Mouse (Mus musculus) liver, embryonic 11.5 days (tissue): ENCODE measurements at regions not wholly inside any gene's neighbourhood (a gene's known extent, or its start where the extent isn't known, plus 50 kb on each side); places are given as distances from the start of the nearest gene placed in this dataset.

Source experiments
- ATAC-seq: fragments of 200-750 bp; cut with Nextera tagmentation; replicated peaks from 2 replicates; pipeline ENCODE4 v1.8.0; 2017; ENCODE audit warnings: moderate number of reproducible peaks, mild to moderate bottlenecking, moderate TSS enrichment, moderate library complexity; ENCODE audit not compliant: low FRiP score
- DNase-seq: peaks from one replicate; pipeline ENCODE4 v3.0.0-alpha.2; 2017; ENCODE audit warnings: low spot score
- H3K27ac ChIP-seq: fragments of 300-500 bp; sonication (generic); 2 replicates; pipeline ENCODE4 v1.5.1; 2014; ENCODE audit warnings: mild to moderate bottlenecking, low read depth, low read length, control low read depth
- H3K27me3 ChIP-seq: fragments of 300-500 bp; sonication (generic); replicated peaks from 2 replicates; pipeline ENCODE4 v1.6.1; 2014; ENCODE audit warnings: low read length, mixed read lengths; ENCODE audit not compliant: control insufficient read depth, insufficient read depth
- H3K36me3 ChIP-seq: fragments of 300-500 bp; sonication (generic); 2 replicates; pipeline ENCODE4 v1.6.1; 2014; ENCODE audit warnings: mild to moderate bottlenecking, low read length, moderate library complexity, mixed read lengths; ENCODE audit not compliant: control insufficient read depth, insufficient read depth
- H3K4me1 ChIP-seq: fragments of 300-500 bp; sonication (generic); replicated peaks from 2 replicates; pipeline ENCODE4 v1.6.1; 2014; ENCODE audit warnings: low read length, mixed read lengths; ENCODE audit not compliant: control insufficient read depth, insufficient read depth
- H3K4me2 ChIP-seq: fragments of 300-500 bp; sonication (generic); 2 replicates; pipeline ENCODE4 v1.6.1; 2014; ENCODE audit warnings: mild to moderate bottlenecking, control low read depth, moderate library complexity
- H3K4me3 ChIP-seq: fragments of 300-500 bp; sonication (generic); 2 replicates; pipeline ENCODE4 v1.5.1; 2014; ENCODE audit warnings: low read depth, low read length, control low read depth
- H3K9ac ChIP-seq: fragments of 300-500 bp; sonication (generic); 2 replicates; pipeline ENCODE4 v1.6.1; 2014; ENCODE audit warnings: low read depth, low read length, control low read depth
- H3K9me3 ChIP-seq: fragments of 300-500 bp; sonication (generic); 2 replicates; pipeline ENCODE4 v1.6.1; 2016; ENCODE audit warnings: low read length, inconsistent platforms, mixed read lengths; ENCODE audit not compliant: control insufficient read depth
- WGBS: fragments of 180-500 bp; shearing (Covaris S2); extraction: QIAGEN DNeasy Blood & Tissue Kit; methylation state at CpG from one replicate; pipeline ENCODE4 v1.1.7; 2014; 5-methylcytosine and 5-hydroxymethylcytosine counted together

DNA sequence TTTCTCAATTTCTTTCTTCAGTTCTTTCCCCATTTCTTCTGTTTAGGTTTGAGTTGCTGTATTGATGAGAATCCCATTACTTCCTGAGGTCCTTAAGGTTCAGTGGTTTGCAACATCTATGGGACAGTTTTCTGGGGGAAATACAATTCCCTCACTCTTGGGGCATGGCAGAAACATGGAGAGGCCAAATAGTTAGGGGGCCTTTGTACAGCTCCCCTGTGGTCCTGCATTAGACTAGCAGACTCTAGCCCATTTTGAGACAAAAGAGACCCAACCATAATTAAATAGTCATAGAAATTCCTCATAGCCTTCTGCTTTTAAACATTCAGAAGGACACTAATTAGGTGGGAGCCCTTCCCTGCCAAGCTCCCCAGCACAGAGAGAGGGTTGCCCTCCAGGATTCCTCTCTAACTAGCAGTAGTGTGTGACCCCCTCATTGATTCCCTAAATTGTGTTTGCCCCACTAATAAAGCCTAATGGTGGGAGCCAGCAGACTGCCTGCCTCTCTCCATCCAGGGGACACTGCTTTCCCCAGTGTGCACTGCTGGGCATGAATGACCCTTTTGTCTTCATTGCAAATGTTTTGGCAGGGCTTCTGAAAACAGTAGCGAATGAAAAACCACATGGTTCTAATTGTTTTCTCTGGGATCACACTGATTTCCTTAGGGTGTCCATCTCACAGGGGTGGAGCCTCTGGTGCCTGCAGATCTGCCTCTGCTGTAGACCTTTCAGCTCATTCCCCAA, 529.0 kb upstream of the Cdh11 start:
- Histone ChIP-seq H3K27me3 (no peaks in the 10 kb centered on the region), H3K36me3 (no peaks in the 10 kb centered on the region), H3K9me3 (no peaks in the 10 kb centered on the region), H3K27ac (no peak overlapping the region), H3K4me1 (no peaks in the 10 kb centered on the region), H3K4me3 (no peak overlapping the region), H3K4me2 (no peak overlapping the region), H3K9ac (no peak overlapping the region)
- ATAC-seq (no peak), DNase-seq (no peak)
- whole genome bisulfite sequencing: 49% methylated on average over 1 of the region's 1 CpGs

DNA sequence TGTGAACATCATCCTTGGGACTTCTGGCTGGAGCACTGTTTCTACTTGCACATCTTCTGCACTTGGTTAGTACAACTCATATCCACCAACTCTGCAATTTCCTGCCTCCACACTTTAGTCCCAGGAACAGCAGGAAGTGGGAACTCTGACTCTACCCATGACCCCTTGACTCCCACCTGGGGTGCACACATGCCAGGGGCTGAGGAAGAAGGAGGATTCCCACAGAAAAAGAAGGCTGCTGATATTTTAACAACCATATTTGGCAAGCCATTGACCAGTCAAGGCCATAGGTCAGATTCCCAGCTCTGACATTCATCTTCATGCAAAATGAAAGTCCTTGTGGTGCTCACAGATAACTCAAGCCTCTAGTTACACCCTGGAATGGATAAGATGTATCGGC, 530.3 kb upstream of the Cdh11 start:
- Histone ChIP-seq H3K9me3 (no peaks in the 10 kb centered on the region), H3K36me3 (no peaks in the 10 kb centered on the region), H3K27ac (no peak overlapping the region), H3K9ac (no peak overlapping the region), H3K4me3 (no peak overlapping the region), H3K4me1 (no peaks in the 10 kb centered on the region), H3K27me3 (no peaks in the 10 kb centered on the region), H3K4me2 (no peak overlapping the region)
- 90% methylated on average over 1 of the region's 1 CpGs for WGBS
- DNase-seq (no peak), ATAC-seq (no peak)

DNA sequence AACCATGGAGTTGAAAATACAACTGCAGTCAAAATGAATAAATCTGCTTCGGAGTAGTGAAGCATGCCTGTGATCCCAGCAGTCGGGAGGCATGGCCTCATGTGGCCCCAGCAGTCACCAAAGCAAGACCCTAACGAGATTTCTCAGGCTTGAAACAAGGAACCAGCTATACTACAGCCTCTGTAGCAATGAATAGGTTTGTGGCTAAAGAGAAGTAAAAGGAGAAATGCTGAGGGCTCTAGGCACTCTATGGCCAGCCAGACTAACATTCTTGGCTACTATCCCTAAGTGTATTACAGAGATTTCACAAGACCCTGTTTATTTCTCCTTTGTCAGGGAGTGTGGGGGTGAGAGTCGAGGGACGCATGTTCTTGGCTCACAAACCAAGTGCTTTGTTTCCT, 531.2 kb upstream of the Cdh11 start:
- H3K4me1 ChIP-seq: no peaks in the 10 kb centered on the region
- no peaks in the 10 kb centered on the region for H3K36me3 ChIP-seq
- ATAC-seq (no peak), DNase-seq (no peak)
- H3K27ac ChIP-seq: no peak overlapping the region
- no peaks in the 10 kb centered on the region for H3K9me3 ChIP-seq
- no peak overlapping the region for H3K9ac ChIP-seq
- H3K4me2 ChIP-seq: no peak overlapping the region
- H3K4me3 ChIP-seq: no peak overlapping the region
- WGBS: 58% methylated on average over 5 of the region's 5 CpGs
- H3K27me3 ChIP-seq: no peaks in the 10 kb centered on the region

DNA sequence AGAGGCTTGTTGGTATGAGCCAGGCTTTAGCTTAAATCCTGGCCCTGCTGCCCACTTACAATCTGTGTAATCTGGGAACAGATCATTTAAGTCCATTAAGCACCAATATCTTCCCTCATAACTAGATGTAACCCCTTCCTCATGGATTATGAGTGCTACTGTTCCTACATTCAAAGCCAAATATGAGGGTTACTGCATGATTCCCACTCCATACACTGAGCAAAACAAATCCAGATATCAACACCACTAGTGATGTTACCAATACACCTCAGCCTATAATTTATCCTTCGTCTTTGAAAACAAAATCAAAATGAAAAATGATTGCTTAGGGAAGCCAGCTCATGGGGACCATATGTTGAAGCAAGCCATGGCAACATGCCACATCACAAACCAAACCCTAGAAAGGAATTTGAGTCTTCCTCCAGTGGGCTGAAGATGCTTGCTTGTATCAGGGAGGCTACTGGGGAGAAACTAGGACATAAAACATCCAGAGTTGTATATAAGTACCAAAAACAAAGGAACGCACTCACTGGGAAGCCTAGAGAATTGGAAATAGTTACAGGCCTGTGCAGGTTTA, 531.8 kb upstream of the Cdh11 start:
- Histone ChIP-seq H3K27ac (no peak overlapping the region), H3K4me3 (no peak overlapping the region), H3K36me3 (no peaks in the 10 kb centered on the region), H3K4me2 (no peak overlapping the region), H3K9me3 (no peaks in the 10 kb centered on the region), H3K4me1 (no peaks in the 10 kb centered on the region), H3K27me3 (no peaks in the 10 kb centered on the region), H3K9ac (no peak overlapping the region)
- 75% methylated on average over 2 of the region's 2 CpGs for WGBS
- DNase-seq (no peak), ATAC-seq (no peak)

DNA sequence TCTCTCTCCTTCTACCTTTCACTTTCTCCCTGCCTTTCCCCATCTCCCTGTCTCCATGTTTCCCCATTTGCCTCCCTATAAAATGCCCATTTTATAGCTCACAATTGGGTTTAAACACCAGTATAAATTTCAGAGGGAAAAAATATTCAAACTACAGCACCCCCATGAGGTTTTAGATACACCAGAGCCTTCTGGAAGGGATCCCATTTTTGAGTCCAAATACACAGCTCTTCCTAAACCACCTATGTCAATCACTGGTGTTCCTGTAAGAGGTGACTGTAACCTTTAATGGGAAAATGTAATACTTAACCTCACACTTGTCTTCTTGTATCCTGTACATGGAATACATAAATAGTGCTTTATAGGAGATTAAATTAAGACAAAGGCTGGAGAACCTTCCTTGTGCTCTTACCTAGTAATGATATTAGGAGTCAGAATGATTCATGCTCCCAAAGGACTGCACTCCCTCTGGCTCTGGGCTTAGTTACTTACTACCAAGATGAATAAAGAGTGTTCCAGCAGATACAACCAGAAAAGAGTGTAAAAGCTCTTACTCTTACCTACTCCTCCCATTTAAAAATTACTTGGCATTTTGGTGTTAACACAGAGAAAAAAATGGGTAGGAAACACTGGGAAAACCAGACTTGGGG, 538.7 kb upstream of the Cdh11 start:
- no peak overlapping the region for H3K4me2 ChIP-seq
- H3K9ac ChIP-seq: no peak overlapping the region
- DNase-seq (no peak), ATAC-seq (no peak)
- no peaks in the 10 kb centered on the region for H3K27me3 ChIP-seq
- H3K36me3 ChIP-seq: no peaks in the 10 kb centered on the region
- no peaks in the 10 kb centered on the region for H3K4me1 ChIP-seq
- H3K27ac ChIP-seq: no peak overlapping the region
- H3K9me3 ChIP-seq: no peaks in the 10 kb centered on the region
- no peak overlapping the region for H3K4me3 ChIP-seq

DNA sequence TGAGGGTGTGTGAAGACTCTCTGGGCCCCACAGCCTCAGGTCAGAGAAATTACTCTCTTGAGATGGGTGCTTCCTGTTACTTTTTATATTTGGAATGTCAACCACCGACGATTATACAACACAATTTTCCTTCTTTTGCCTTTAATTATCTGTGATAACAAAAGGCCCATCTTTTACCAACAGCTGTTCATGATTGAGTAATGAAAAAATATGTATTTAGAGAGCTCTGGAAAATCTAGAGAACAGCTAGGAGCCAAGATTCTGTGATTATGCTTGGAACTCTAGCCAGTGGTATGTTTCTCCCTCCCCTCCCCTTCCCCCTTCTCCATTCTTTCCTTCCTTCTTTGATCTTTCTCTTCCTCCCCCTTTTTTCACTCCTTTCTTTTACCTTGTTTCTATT, 546.0 kb upstream of the Cdh11 start:
- DNase-seq: no peak
- H3K4me1 ChIP-seq: no peaks in the 10 kb centered on the region
- no peak overlapping the region for H3K4me2 ChIP-seq
- no peak overlapping the region for H3K27ac ChIP-seq
- no peak overlapping the region for H3K9ac ChIP-seq
- no peaks in the 10 kb centered on the region for H3K9me3 ChIP-seq
- no peak for ATAC-seq
- no peaks in the 10 kb centered on the region for H3K27me3 ChIP-seq
- WGBS: 81% methylated on average over 2 of the region's 2 CpGs
- no peaks in the 10 kb centered on the region for H3K36me3 ChIP-seq
- H3K4me3 ChIP-seq: no peak overlapping the region

DNA sequence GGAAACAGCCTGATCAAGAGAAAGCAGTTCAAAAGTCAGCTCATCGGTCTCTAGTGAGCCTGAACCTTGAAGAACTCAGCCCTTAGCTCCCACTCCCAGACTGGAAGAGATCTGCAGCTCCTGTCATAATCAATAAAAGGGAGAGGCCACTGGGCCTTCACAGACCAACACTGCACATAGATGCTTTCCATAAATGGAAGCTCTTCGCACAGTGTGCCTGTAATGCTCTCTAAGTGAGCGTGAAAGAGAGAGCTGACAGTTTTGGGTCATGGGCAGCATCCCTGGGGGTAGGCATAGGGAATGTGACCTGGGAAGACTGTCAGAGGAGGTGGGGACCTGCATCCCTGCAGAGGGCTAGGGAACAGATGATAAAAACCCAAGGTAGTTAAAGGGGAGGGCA, 551.9 kb upstream of the Cdh11 start:
- WGBS: 77% methylated on average over 3 of the region's 3 CpGs
- Histone ChIP-seq H3K9me3 (no peaks in the 10 kb centered on the region), H3K4me2 (no peak overlapping the region), H3K4me3 (no peak overlapping the region), H3K4me1 (no peaks in the 10 kb centered on the region), H3K36me3 (no peaks in the 10 kb centered on the region), H3K9ac (no peak overlapping the region), H3K27me3 (no peaks in the 10 kb centered on the region), H3K27ac (no peak overlapping the region)
- DNase-seq (no peak), ATAC-seq (no peak)

DNA sequence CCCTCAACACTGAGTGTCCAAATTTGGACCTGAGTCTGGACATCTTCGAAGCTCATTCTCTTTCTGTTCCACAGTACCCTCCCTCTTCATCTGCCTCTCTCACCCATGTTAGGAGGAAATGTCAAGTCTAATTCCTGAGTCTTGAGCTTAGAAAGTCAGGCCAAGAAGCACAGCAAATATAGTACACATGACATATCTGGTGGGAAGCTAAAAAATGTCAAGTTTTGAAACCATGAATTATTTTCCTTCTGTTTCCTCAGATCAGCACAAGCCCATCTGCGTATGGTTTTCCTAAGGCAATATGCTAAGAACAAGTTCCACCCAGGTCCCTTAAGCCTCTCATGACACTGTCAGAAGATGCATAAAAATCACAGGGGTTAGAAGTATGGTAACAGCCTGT, 553.6 kb upstream of the Cdh11 start:
- DNase-seq (no peak), ATAC-seq (no peak)
- no peaks in the 10 kb centered on the region for H3K9me3 ChIP-seq
- H3K27ac ChIP-seq: no peak overlapping the region
- no peak overlapping the region for H3K9ac ChIP-seq
- no peak overlapping the region for H3K4me2 ChIP-seq
- H3K27me3 ChIP-seq: no peaks in the 10 kb centered on the region
- H3K4me1 ChIP-seq: no peaks in the 10 kb centered on the region
- WGBS: 85% methylated on average over 2 of the region's 2 CpGs
- H3K4me3 ChIP-seq: no peak overlapping the region
- no peaks in the 10 kb centered on the region for H3K36me3 ChIP-seq

DNA sequence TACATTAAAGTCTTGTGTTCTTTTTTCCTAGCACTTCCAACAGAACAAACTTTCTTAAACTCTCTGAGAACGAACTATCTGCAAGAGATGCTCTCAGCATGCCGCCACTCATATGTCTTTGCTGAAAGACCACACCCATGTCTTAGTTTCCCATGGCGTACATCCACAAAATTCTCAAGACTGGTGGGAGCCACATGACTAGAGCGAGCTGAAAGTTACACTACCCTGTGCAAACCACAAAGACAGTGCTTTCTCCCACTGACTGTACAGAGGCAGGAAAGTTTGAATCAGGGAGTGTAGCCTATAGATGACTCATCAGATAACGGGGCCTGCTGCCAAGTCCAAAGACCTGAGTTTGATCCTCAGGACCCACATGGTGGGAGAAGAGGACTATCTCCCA, 554.5 kb upstream of the Cdh11 start:
- no peaks in the 10 kb centered on the region for H3K36me3 ChIP-seq
- H3K4me3 ChIP-seq: no peak overlapping the region
- ATAC-seq (no peak), DNase-seq (no peak)
- H3K4me1 ChIP-seq: no peaks in the 10 kb centered on the region
- H3K9ac ChIP-seq: no peak overlapping the region
- no peak overlapping the region for H3K4me2 ChIP-seq
- H3K9me3 ChIP-seq: no peaks in the 10 kb centered on the region
- H3K27ac ChIP-seq: no peak overlapping the region
- WGBS: 84% methylated on average over 5 of the region's 5 CpGs
- no peaks in the 10 kb centered on the region for H3K27me3 ChIP-seq
